Mouse (Mus musculus) liver, embryonic 14.5 days (tissue): Measurements from ENCODE around the gene Neu2.

Experiments used
- CTCF ChIP-seq: IDR thresholded peaks from 2 replicates; pipeline ENCODE4 v1.5.1; 2016; ENCODE audit warnings: antibody characterized with exemption, low read depth, control low read depth
- EP300 ChIP-seq: IDR thresholded peaks from 2 replicates; pipeline ENCODE4 v1.6.1; 2016; ENCODE audit warnings: antibody characterized with exemption, low read depth

- TF ChIP-seq CTCF: no peak
- TF ChIP-seq EP300: no peak
Measured at GRCm38 (mm10) chr1:87472576-87472975, 37.1 kb upstream of the Neu2 start.
